Mouse (Mus musculus): ENCODE data around the gene Chn2.

- TF ChIP-seq CTCF (conservative IDR thresholded peaks at IDR 0.05 in 1 of 2, IDR thresholded peaks at IDR 0.05 in 1 of 2; ENCODE audit: low read depth in 2 of 2, low read length in 2 of 2): no peak
- TF ChIP-seq JUND (conservative IDR thresholded peaks at IDR 0.05; ENCODE audit: low read depth, low read length): no peak
- no peak for TF ChIP-seq CHD2 (IDR thresholded peaks at IDR 0.05; ENCODE audit: low read length)
- no peak for TF ChIP-seq ZMIZ1 (IDR thresholded peaks at IDR 0.05; ENCODE audit: low read depth, low read length)
Measured at GRCm38 (mm10) chr6:54063878-54064277, 24.5 kb downstream of the Chn2 start.
